Mouse (Mus musculus) intestine, embryonic 14.5 days (tissue): ENCODE results near the gene Gpr107. TPM values are rescaled to one million over a fixed set of nuclear protein-coding genes. Genes with fewer than 3 reads are reported as not detected.

Source experiments
- ATAC-seq: fragments of 200-750 bp; cut with Nextera tagmentation; replicated peaks from 2 replicates; pipeline ENCODE4 v1.8.0; 2017; ENCODE audit warnings: low read depth, moderate number of reproducible peaks, moderate TSS enrichment, moderate library complexity; ENCODE audit not compliant: low FRiP score, low TSS enrichment
- DNase-seq: peaks from one replicate; pipeline ENCODE4 v3.0.0-alpha.2; 2018; ENCODE audit warnings: low spot score
- H3K27ac ChIP-seq: fragments of 300-500 bp; sonication (generic); 2 replicates; pipeline ENCODE4 v1.5.1; 2014; ENCODE audit warnings: low read depth, mild to moderate bottlenecking, control low read depth
- H3K27me3 ChIP-seq: fragments of 300-500 bp; sonication (generic); replicated peaks from 2 replicates; pipeline ENCODE4 v1.6.1; 2014; ENCODE audit warnings: low read length, control low read depth; ENCODE audit not compliant: control insufficient read depth, insufficient read depth
- H3K36me3 ChIP-seq: fragments of 300-500 bp; sonication (generic); 2 replicates; pipeline ENCODE4 v1.6.1; 2014; ENCODE audit warnings: low read length, control low read depth; ENCODE audit not compliant: control insufficient read depth, insufficient read depth
- H3K4me1 ChIP-seq: fragments of 300-500 bp; sonication (generic); replicated peaks from 2 replicates; pipeline ENCODE4 v1.6.1; 2014; ENCODE audit warnings: low read length, control low read depth, mixed read lengths; ENCODE audit not compliant: control insufficient read depth, insufficient read depth
- H3K4me2 ChIP-seq: fragments of 300-500 bp; sonication (generic); 2 replicates; pipeline ENCODE4 v1.6.1; 2014; ENCODE audit warnings: low read length
- H3K4me3 ChIP-seq: fragments of 300-500 bp; sonication (generic); 2 replicates; pipeline ENCODE4 v1.5.1; 2014; ENCODE audit warnings: low read depth, low read length, control low read depth, mixed read lengths
- H3K9ac ChIP-seq: fragments of 300-500 bp; sonication (generic); 2 replicates; pipeline ENCODE4 v1.6.1; 2014; ENCODE audit warnings: mild to moderate bottlenecking, low read length
- H3K9me3 ChIP-seq: fragments of 300-500 bp; sonication (generic); 2 replicates; pipeline ENCODE4 v1.6.1; 2016; ENCODE audit warnings: low read length, control low read depth; ENCODE audit not compliant: control insufficient read depth
- WGBS: fragments of 180-500 bp; shearing (Covaris S2); extraction: QIAGEN DNeasy Blood & Tissue Kit; methylation state at CpG from one replicate; pipeline ENCODE4 v1.1.7; 2014; 5-methylcytosine and 5-hydroxymethylcytosine counted together
- polyA plus RNA-seq: library from polyadenylated mRNA; unstranded; fragments of >200 nt; fragmentation: Nextera tagmentation; extraction: Ambion mirVana; gene quantifications from 2 replicates; pipeline ENCODE4 v1.2.1, GENCODE M21; 2014

The Gpr107 gene
- polyA plus RNA-seq: 26.9 and 35.0 TPM in 2 replicates

GRCm38 (mm10) chr2:31151892-31152812 lies at the start of gene Gpr107:
Gene Gpr107 (plus strand): TSS chr2:31152316.
- under 1% methylated on average over 53 of the region's 53 CpGs for WGBS
- DNase-seq (peak; percentile 92), ATAC-seq (peak; percentile 92)
- Histone ChIP-seq H3K4me3 (peak within 1 kb of the TSS; percentile 98), H3K9ac (peak within 1 kb of the TSS; percentile 84), H3K9me3 (no peaks in the 10 kb centered on the region), H3K27me3 (no peaks in the 10 kb centered on the region), H3K27ac (peak within 1 kb of the TSS; percentile 86), H3K4me2 (peak within 1 kb of the TSS; percentile 65), H3K36me3 (peaks cover 30% of the 10 kb centered on the region), H3K4me1 (peaks cover 14% of the 10 kb centered on the region)

GRCm38 (mm10) chr2:31103321-31103720 lies 48.8 kb upstream of the Gpr107 start:
- H3K36me3 ChIP-seq: no peaks in the 10 kb centered on the region; the same call in 1 of the 2 replicates
- no peak overlapping the region for H3K27ac ChIP-seq
- ATAC-seq (no peak), DNase-seq (no peak)
- no peak overlapping the region for H3K4me3 ChIP-seq
- H3K9ac ChIP-seq: no peak overlapping the region
- no peaks in the 10 kb centered on the region for H3K9me3 ChIP-seq
- no peaks in the 10 kb centered on the region for H3K27me3 ChIP-seq
- peaks cover 30% of the 10 kb centered on the region for H3K4me1 ChIP-seq
- no peak overlapping the region for H3K4me2 ChIP-seq
- 63% methylated on average over 8 of the region's 8 CpGs for WGBS

- no peak for ATAC-seq
- Histone ChIP-seq H3K9me3 (no peaks in the 10 kb centered on the region), H3K36me3 (no peaks in the 10 kb centered on the region; the same call in 1 of the 2 replicates), H3K27ac (peak overlapping the region; percentile 79; the same call in 1 of the 2 replicates), H3K9ac (no peak overlapping the region), H3K4me3 (no peak overlapping the region), H3K4me1 (peaks cover 39% of the 10 kb centered on the region), H3K4me2 (no peak overlapping the region), H3K27me3 (no peaks in the 10 kb centered on the region)
- WGBS: 68% methylated on average over 3 of the region's 3 CpGs
- DNase-seq: no peak
Measured at GRCm38 (mm10) chr2:31105279-31105678, 46.8 kb upstream of the Gpr107 start.

- Histone ChIP-seq H3K4me2 (no peak overlapping the region), H3K9ac (no peak overlapping the region), H3K36me3 (no peaks in the 10 kb centered on the region; the same call in 1 of the 2 replicates), H3K4me1 (peaks cover 36% of the 10 kb centered on the region), H3K27me3 (no peaks in the 10 kb centered on the region), H3K27ac (peak overlapping the region; percentile 79), H3K9me3 (no peaks in the 10 kb centered on the region), H3K4me3 (no peak overlapping the region)
- DNase-seq: no peak
- WGBS: 92% methylated on average over 3 of the region's 3 CpGs
- no peak for ATAC-seq
Measured at GRCm38 (mm10) chr2:31106004-31106403, 46.1 kb upstream of the Gpr107 start.

GRCm38 (mm10) chr2:31106621-31107320 lies 45.3 kb upstream of the Gpr107 start:
- H3K27ac ChIP-seq: peak overlapping the region; percentile 79
- H3K4me3 ChIP-seq: no peak overlapping the region
- H3K4me1 ChIP-seq: peaks cover 31% of the 10 kb centered on the region
- no peaks in the 10 kb centered on the region; the same call in 1 of the 2 replicates for H3K36me3 ChIP-seq
- 25% methylated on average over 11 of the region's 11 CpGs for WGBS
- H3K9ac ChIP-seq: no peak overlapping the region; the same call in 1 of the 2 replicates
- no peaks in the 10 kb centered on the region for H3K9me3 ChIP-seq
- ATAC-seq: peak; percentile 66
- peak overlapping the region; percentile 14; the same call in 1 of the 2 replicates for H3K4me2 ChIP-seq
- H3K27me3 ChIP-seq: no peaks in the 10 kb centered on the region
- no peak for DNase-seq

GRCm38 (mm10) chr2:31108186-31108585 lies 43.9 kb upstream of the Gpr107 start:
- peak overlapping the region; percentile 79; the same call in 1 of the 2 replicates for H3K27ac ChIP-seq

GRCm38 (mm10) chr2:31109960-31110548 lies 42.1 kb upstream of the Gpr107 start:
- ATAC-seq: no peak
- DNase-seq: no peak

More at GRCm38 (mm10) chr2:31108186-31108585, 43.9 kb upstream of the Gpr107 start:
- Histone ChIP-seq H3K4me2 (no peak overlapping the region), H3K4me3 (no peak overlapping the region), H3K4me1 (peaks cover 31% of the 10 kb centered on the region), H3K9ac (no peak overlapping the region), H3K9me3 (no peaks in the 10 kb centered on the region), H3K27me3 (no peaks in the 10 kb centered on the region), H3K36me3 (no peaks in the 10 kb centered on the region; the same call in 1 of the 2 replicates)
- ATAC-seq (no peak), DNase-seq (no peak)
- 70% methylated on average over 6 of the region's 6 CpGs for WGBS

GRCm38 (mm10) chr2:31111685-31112084 lies 40.4 kb upstream of the Gpr107 start:
- Histone ChIP-seq H3K36me3 (no peaks in the 10 kb centered on the region), H3K4me3 (no peak overlapping the region), H3K27ac (no peak overlapping the region), H3K9me3 (no peaks in the 10 kb centered on the region), H3K4me2 (no peak overlapping the region), H3K9ac (no peak overlapping the region), H3K4me1 (peaks cover 42% of the 10 kb centered on the region), H3K27me3 (no peaks in the 10 kb centered on the region)
- ATAC-seq (no peak), DNase-seq (no peak)
- 76% methylated on average over 6 of the region's 6 CpGs for WGBS

More at GRCm38 (mm10) chr2:31109960-31110548, 42.1 kb upstream of the Gpr107 start:
- no peak overlapping the region for H3K4me2 ChIP-seq
- no peak overlapping the region for H3K4me3 ChIP-seq
- no peak overlapping the region for H3K9ac ChIP-seq
- H3K36me3 ChIP-seq: no peaks in the 10 kb centered on the region
- WGBS: 76% methylated on average over 12 of the region's 12 CpGs
- H3K27ac ChIP-seq: no peak overlapping the region
- H3K4me1 ChIP-seq: peaks cover 32% of the 10 kb centered on the region
- no peaks in the 10 kb centered on the region for H3K9me3 ChIP-seq
- no peaks in the 10 kb centered on the region for H3K27me3 ChIP-seq
